Comparison of ENCODE assay signal across 8 mouse cellular contexts in genomic region chr5:75576741-75577140, GRCm38 (mm10). TPM values are rescaled to one million over a fixed set of nuclear protein-coding genes. Genes with fewer than 3 reads are reported as not detected.
A peak's percentile ranks its signal among the peaks of the same experiment; 100 is the strongest.
DNase-seq lines count a peak whose midpoint lies in the region; ATAC-seq and TF ChIP-seq lines count a peak whose summit lies in the region.

No protein-coding gene starts in this region.

- no peak for ATAC-seq in embryonic facial prominence, embryonic 13.5 days (ENCODE audit: insufficient number of reproducible peaks, insufficient read depth, low FRiP score, low TSS enrichment, low read depth)
- ATAC-seq in neural tube, embryonic 14.5 days (ENCODE audit: low read depth), result no peak

- H3K79me2 ChIP-seq in liver, adult 2 months (ENCODE audit: control insufficient read depth, insufficient read depth, low read length), result no peaks in the 10 kb centered on the region

- no peaks in the 10 kb centered on the region for H3K36me3 ChIP-seq in liver, adult 2 months (ENCODE audit: control insufficient read depth, insufficient read depth, low read length)
- H3K36me3 ChIP-seq in embryonic facial prominence, embryonic 13.5 days, result no peaks in the 10 kb centered on the region
- H3K36me3 ChIP-seq in limb, embryonic 10.5 days, result no peaks in the 10 kb centered on the region
- no peaks in the 10 kb centered on the region for H3K36me3 ChIP-seq in neural tube, embryonic 14.5 days (ENCODE audit: control insufficient read depth, insufficient read depth, low read length)

- TF ChIP-seq POLR2A in liver, adult 2 months (IDR thresholded peaks at IDR 0.05; ENCODE audit: extremely low read depth, insufficient read depth, low read length), result no peak

- H3K4me1 ChIP-seq in liver, adult 2 months (ENCODE audit: control insufficient read depth, insufficient read depth, low read length), result no peaks in the 10 kb centered on the region
- peaks cover 25% of the 10 kb centered on the region for H3K4me1 ChIP-seq in embryonic facial prominence, embryonic 13.5 days
- H3K4me1 ChIP-seq in limb, embryonic 10.5 days, result peaks cover 44% of the 10 kb centered on the region
- peaks cover 16% of the 10 kb centered on the region for H3K4me1 ChIP-seq in neural tube, embryonic 14.5 days (ENCODE audit: control insufficient read depth, insufficient read depth, low read length)

- no peak overlapping the region for H3K27ac ChIP-seq in liver, adult 2 months (replicated peaks; ENCODE audit: insufficient read depth, low read depth, low read length)
- H3K27ac ChIP-seq in embryonic facial prominence, embryonic 13.5 days, result no peak overlapping the region
- no peak overlapping the region for H3K27ac ChIP-seq in limb, embryonic 10.5 days
- H3K27ac ChIP-seq in neural tube, embryonic 14.5 days (ENCODE audit: low read depth, low read length), result 0 out of 2 replicates have a peak overlapping the region, but pooled peaks have one; percentile 78

- TF ChIP-seq CTCF in liver, adult 2 months (IDR thresholded peaks at IDR 0.05; ENCODE audit: low read depth, low read length), result no peak

- peak overlapping the region; percentile 99 for H3K4me2 ChIP-seq in embryonic facial prominence, embryonic 13.5 days
- peak overlapping the region; percentile 77 for H3K4me2 ChIP-seq in neural tube, embryonic 14.5 days (ENCODE audit: low read depth, low read length)

- peaks cover 12% of the 10 kb centered on the region for H3K27me3 ChIP-seq in liver, adult 2 months (ENCODE audit: control insufficient read depth, insufficient read depth, low read length)
- H3K27me3 ChIP-seq in embryonic facial prominence, embryonic 13.5 days, result peaks cover 31% of the 10 kb centered on the region
- peaks cover 27% of the 10 kb centered on the region for H3K27me3 ChIP-seq in limb, embryonic 10.5 days (ENCODE audit: low read depth, poor library complexity, severe bottlenecking)
- no peaks in the 10 kb centered on the region for H3K27me3 ChIP-seq in neural tube, embryonic 14.5 days (ENCODE audit: control insufficient read depth, insufficient read depth, low read length)

- H3K9ac ChIP-seq in liver, adult 2 months (ENCODE audit: low read depth, low read length), result peak overlapping the region; percentile 2; the same call in 1 of the 2 replicates
- H3K9ac ChIP-seq in embryonic facial prominence, embryonic 13.5 days, result 0 out of 2 replicates have a peak overlapping the region, but pooled peaks have one; percentile 41
- H3K9ac ChIP-seq in neural tube, embryonic 14.5 days (replicated peaks; ENCODE audit: low read depth, low read length), result peak overlapping the region; percentile 83

- 39% methylated on average over 6 of the region's 6 CpGs for WGBS in liver, adult 2 months
- WGBS in embryonic facial prominence, embryonic 13.5 days, result 14% methylated on average over 6 of the region's 6 CpGs
- 32% methylated on average over 6 of the region's 6 CpGs for WGBS in limb, embryonic 10.5 days
- 13% methylated on average over 6 of the region's 6 CpGs for WGBS in neural tube, embryonic 14.5 days

- DNase-seq in liver, adult 2 months (ENCODE audit: extremely low read depth, low read depth, low spot score), result no peak
- DNase-seq in liver, result no peak
- no peak for DNase-seq in limb, embryonic 10.5 days (ENCODE audit: low spot score)
- no peak for DNase-seq in adrenal gland, postnatal 14 days
- DNase-seq in gastrocnemius, postnatal 4 days (ENCODE audit: low spot score in 2 of 2), result no peak
- no peak for DNase-seq in layer of hippocampus, postnatal 25 days (ENCODE audit: extremely low spot score in 1 of 2, low spot score in 1 of 2)

- peak overlapping the region; percentile 3; the same call in 1 of the 2 replicates for H3K4me3 ChIP-seq in liver, adult 2 months (ENCODE audit: insufficient read depth, low read depth, low read length)
- peak overlapping the region; percentile 61 for H3K4me3 ChIP-seq in embryonic facial prominence, embryonic 13.5 days
- H3K4me3 ChIP-seq in limb, embryonic 10.5 days, result peak overlapping the region; percentile 68
- H3K4me3 ChIP-seq in neural tube, embryonic 14.5 days (ENCODE audit: low read depth, low read length), result peak overlapping the region; percentile 81

- H3K9me3 ChIP-seq in embryonic facial prominence, embryonic 13.5 days, result no peaks in the 10 kb centered on the region
- no peaks in the 10 kb centered on the region for H3K9me3 ChIP-seq in limb, embryonic 10.5 days (replicated peaks)
- no peaks in the 10 kb centered on the region for H3K9me3 ChIP-seq in neural tube, embryonic 14.5 days (ENCODE audit: control insufficient read depth, low read length)

RNA-seq across cellular contexts. Expression of gene Kit, which starts 2.0 kb away (rescaled TPM):
- total RNA-seq in liver, adult 2 months (2014; rRNA removed), result 2.4 and 4.0 TPM in 2 replicates
- 1.3 and 2.4 TPM in 2 replicates for polyA plus RNA-seq in liver, adult 2 months (2012; rRNA removed)
- 11.7 and 14.5 TPM in 2 replicates for polyA plus RNA-seq in embryonic facial prominence, embryonic 13.5 days (2015; fragmentation: Nextera tagmentation; extraction: Ambion mirVana)
- polyA plus RNA-seq in limb, embryonic 10.5 days (2016; fragmentation: Nextera tagmentation; extraction: Ambion mirVana), result 12.8 and 14.5 TPM in 2 replicates
- 51.3 and 64.9 TPM in 2 replicates for polyA plus RNA-seq in neural tube, embryonic 14.5 days (2014; fragmentation: Nextera tagmentation; extraction: Ambion mirVana)
- total RNA-seq in adrenal gland, postnatal 14 days (2021), result 6.0 and 7.2 TPM in 2 replicates
- 10 to 100 TPM; 11.7 to 12.5 TPM for total RNA-seq in gastrocnemius, postnatal 4 days (2021)
- 10 to 100 TPM; 72.5 to 76.6 TPM for total RNA-seq in layer of hippocampus, postnatal 25 days (2021)

Comparison
In these comparisons a context has a peak if more than half of its experiments do, and no peak if none do; other contexts are left out.
1. H3K4me3 ChIP-seq: peak in every context shown above with its lines; median percentile 81 in neural tube, embryonic 14.5 days; 68 in limb, embryonic 10.5 days; 61 in embryonic facial prominence, embryonic 13.5 days; 3 in liver, adult 2 months.
2. H3K9ac ChIP-seq: peak in every context shown above with its lines; median percentile 83 in neural tube, embryonic 14.5 days; 41 in embryonic facial prominence, embryonic 13.5 days; 2 in liver, adult 2 months.